ENCODE assay signal across 18 mouse cellular contexts in genomic region chr2:159981694-159982093, GRCm38 (mm10).
"Had no signal": no experiment of that assay in that cellular context is flagged by ENCODE, and none has a peak within 500 bp of the region (broad histone marks: within the 10 kb centered on the region; RNA-seq: fewer than 3 reads in every experiment).

No protein-coding gene starts in this region.

- H3K4me3 ChIP-seq: midbrain, embryonic 10.5 days; midbrain, embryonic 12.5 days; myocyte; neural tube, embryonic 13.5 days; neural tube, embryonic 15.5 days had no signal

- H3K4me2 ChIP-seq: lung, embryonic 14.5 days; midbrain, embryonic 12.5 days; neural tube, embryonic 13.5 days; neural tube, embryonic 15.5 days had no signal

- H3K9me3 ChIP-seq: midbrain, embryonic 10.5 days; midbrain, embryonic 12.5 days; neural tube, embryonic 13.5 days; neural tube, embryonic 15.5 days had no signal

- H3K27ac ChIP-seq: midbrain, embryonic 10.5 days; midbrain, embryonic 12.5 days; neural tube, embryonic 13.5 days; neural tube, embryonic 15.5 days had no signal

- DNase-seq: lung, embryonic 14.5 days; lung, postnatal 10 days; lung, postnatal 4 days; midbrain, embryonic 14.5 days; retina, postnatal 1 day; right cerebral cortex, adult 18-20 months; right cerebral cortex, postnatal 25 days; right cerebral cortex, postnatal 4 days; spleen, adult 18-20 months; thymus, adult 18-20 months; thymus, postnatal 14 days; thymus, postnatal 36 days had no signal

- H3K36me3 ChIP-seq: midbrain, embryonic 10.5 days; midbrain, embryonic 12.5 days; neural tube, embryonic 13.5 days; neural tube, embryonic 15.5 days had no signal

- ATAC-seq: midbrain, embryonic 16.5 days had no signal

- H3K4me1 ChIP-seq: midbrain, embryonic 10.5 days; midbrain, embryonic 12.5 days; neural tube, embryonic 13.5 days; neural tube, embryonic 15.5 days had no signal

- H3K27me3 ChIP-seq: midbrain, embryonic 12.5 days; neural tube, embryonic 13.5 days; neural tube, embryonic 15.5 days had no signal

- H3K9ac ChIP-seq: lung, embryonic 14.5 days; midbrain, embryonic 12.5 days; neural tube, embryonic 13.5 days; neural tube, embryonic 15.5 days had no signal
